Mouse (Mus musculus) CD4-positive, CD25-positive, alpha-beta regulatory T cell (primary cell): ENCODE results near the gene Pole. TPM values are rescaled to one million over a fixed set of nuclear protein-coding genes. Genes with fewer than 3 reads are reported as not detected.

Experiments
- polyA plus RNA-seq: library from polyadenylated mRNA; unstranded; fragments of 100-300 nt; shearing (Covaris generic); gene quantifications from one replicate; pipeline ENCODE4 v1.2.1, GENCODE M21; 2017

Pole gene
- 4.9 TPM for polyA plus RNA-seq

GRCm38 (mm10) chr5:110285770-110286445 lies at the start of gene Pole, which contains the start of gene Pxmp2:
TSS of gene Pole (plus strand) at chr5:110286306.
TSS of gene Pxmp2 (minus strand) at chr5:110286186.

GRCm38 (mm10) chr5:110269141-110270101 lies 16.7 kb upstream of the Pole start, which contains the start of gene Pgam5:
TSS of gene Pgam5 (minus strand) at chr5:110269913.

GRCm38 (mm10) chr5:110342648-110343284 lies 56.7 kb downstream of the Pole start, which contains the start of gene P2rx2:
TSS of gene P2rx2 (minus strand) at chr5:110343212.

GRCm38 (mm10) chr5:110344524-110344923 lies 58.4 kb downstream of the Pole start, which contains the start of gene Lrcol1:
TSS of gene Lrcol1 (plus strand) at chr5:110344730.

Other genes with a start within 250 kb of the Pole start
- gene Gm17655, start 213.8 kb upstream of the Pole start, polyA plus RNA-seq: 11.7 TPM
- 3.0 TPM for gene Gm35315, start 191.9 kb upstream of the Pole start, polyA plus RNA-seq
- gene Plcxd1, start 186.3 kb upstream of the Pole start, polyA plus RNA-seq: 2.4 TPM
- 68.5 TPM for gene Gtpbp6, start 178.1 kb upstream of the Pole start, polyA plus RNA-seq
- gene Zfp605, start 176.2 kb upstream of the Pole start, polyA plus RNA-seq: 5.7 TPM
- gene Chfr, start 150.5 kb upstream of the Pole start, polyA plus RNA-seq: 68.4 TPM
- 29.1 TPM for gene Golga3, start 109.6 kb upstream of the Pole start, polyA plus RNA-seq
- 51.2 TPM for gene Ankle2, start 55.3 kb upstream of the Pole start, polyA plus RNA-seq
- 61.1 TPM for gene Pgam5, start 16.4 kb upstream of the Pole start, polyA plus RNA-seq
- gene Pxmp2, start 120 bp upstream of the Pole start, polyA plus RNA-seq: 4.9 TPM
- gene P2rx2, start 56.9 kb downstream of the Pole start, polyA plus RNA-seq: not detected
- gene Lrcol1, start 58.4 kb downstream of the Pole start, polyA plus RNA-seq: not detected
- 43.0 TPM for gene Fbrsl1, start 162.2 kb downstream of the Pole start, polyA plus RNA-seq